Mouse (Mus musculus): ENCODE measurements around the gene Gm609.

Gm609 gene

DNA sequence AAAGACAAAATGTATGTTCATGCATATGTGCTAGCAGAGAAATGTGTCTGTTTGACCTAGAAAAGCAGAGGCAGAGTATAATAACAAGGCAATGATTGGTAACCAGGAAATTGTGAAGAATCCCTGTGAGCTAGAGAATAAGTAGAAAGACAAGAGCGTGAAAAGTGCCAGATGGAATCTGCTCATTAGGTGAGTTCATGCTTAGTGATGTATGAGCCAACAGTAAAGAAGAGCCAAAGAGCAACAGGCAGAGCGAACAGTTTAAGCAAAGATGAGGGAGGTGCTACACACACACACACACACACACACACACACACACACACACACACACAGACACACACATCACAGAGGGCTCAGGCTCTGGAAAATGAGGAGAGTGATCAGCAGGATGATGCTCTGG is 95.3 kb downstream of the Gm609 start:
- DNase-seq (ENCODE audit: low read depth in 2 of 2, low spot score in 2 of 2): no peak

DNA sequence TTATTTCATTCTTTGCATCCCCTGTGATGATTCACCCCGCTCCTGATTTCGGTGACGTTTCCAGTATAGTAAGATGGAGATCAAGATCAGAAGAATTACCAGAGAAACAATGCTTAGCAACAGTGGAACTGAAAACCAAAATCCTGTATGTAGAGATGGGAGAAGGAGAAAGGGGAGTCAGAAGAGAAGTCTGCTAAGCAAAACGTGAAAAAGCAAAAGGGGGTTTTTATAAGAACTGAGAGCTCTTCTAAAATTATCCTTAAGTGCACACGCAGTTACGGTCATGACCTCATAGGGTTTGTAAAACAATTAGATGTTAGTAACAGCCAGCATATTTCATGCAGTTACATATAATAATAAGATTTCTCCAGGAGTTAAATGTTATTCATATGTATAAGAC is 100.5 kb downstream of the Gm609 start:
- no peak for DNase-seq (ENCODE audit: low read depth in 2 of 2, low spot score in 2 of 2)

DNA sequence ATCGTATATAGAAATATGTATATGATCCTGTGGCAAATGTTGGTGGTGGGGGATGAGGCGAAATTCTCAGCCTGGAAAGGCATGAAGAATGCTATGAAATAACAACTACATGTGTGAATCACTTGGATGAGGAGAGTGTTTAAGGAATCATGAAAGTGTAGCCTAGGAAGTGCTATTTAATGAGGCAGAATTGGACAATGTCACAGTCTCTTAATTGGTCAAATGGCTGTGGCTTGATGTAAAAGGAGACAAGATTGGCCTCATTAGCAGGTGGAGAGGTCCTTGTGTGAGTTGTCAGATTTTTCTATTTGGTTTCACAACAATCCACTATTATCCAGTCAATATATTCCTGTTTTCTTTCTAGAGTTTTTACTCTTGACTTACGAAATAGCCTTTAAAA is 101.1 kb downstream of the Gm609 start:
- DNase-seq (ENCODE audit: low read depth in 2 of 2, low spot score in 2 of 2): no peak

DNA sequence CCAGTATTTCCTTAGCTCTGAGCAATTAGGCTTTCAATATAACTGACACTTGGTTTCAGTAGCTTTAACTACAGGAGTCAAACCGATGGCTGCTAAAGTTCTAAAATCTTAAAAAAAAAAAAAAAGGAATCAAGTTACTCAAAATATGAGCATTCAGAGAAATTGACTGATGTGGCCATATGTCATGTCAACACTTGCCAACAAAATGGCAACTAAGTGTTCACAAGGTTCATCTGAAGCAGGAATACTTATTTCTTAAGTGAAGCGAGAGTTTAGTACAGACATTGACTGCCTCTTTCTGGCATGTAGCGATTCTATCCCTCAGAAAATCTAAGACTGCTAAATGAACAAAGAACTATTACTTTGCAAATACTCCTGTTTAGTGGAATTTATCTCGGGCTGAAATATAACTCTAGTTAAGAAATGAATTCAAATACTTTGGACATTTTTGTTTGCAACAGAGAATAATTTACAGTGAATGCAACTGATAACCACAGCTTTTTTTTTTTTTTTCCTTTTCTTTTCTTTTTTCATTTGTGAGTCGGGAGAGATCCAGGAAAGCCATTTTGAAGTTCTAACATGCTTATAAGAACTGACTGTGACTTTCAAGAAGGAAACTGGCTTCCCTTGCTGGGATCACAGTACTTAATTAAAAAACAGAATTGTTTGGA is 102.3 kb downstream of the Gm609 start:
- no peak for DNase-seq (ENCODE audit: low read depth in 2 of 2, low spot score in 2 of 2)

DNA sequence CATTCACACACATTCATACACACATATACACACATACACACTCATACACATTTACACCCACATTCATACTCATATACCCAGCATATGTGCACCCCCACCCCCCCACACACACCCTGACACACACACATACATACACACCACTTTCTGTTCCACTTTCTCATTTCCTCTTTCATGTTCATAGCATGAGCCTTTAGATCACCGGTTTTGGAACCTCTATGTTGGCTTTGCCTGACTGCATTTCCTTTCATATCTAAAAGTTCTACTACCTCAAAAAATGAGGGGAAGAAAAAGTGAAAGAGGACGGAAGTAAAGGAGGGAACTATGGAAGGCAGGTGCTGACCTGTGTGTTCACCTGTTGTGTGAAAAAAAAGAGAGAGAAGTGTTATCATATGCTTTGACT is 102.9 kb downstream of the Gm609 start:
- DNase-seq (ENCODE audit: low read depth in 2 of 2, low spot score in 2 of 2): no peak

DNA sequence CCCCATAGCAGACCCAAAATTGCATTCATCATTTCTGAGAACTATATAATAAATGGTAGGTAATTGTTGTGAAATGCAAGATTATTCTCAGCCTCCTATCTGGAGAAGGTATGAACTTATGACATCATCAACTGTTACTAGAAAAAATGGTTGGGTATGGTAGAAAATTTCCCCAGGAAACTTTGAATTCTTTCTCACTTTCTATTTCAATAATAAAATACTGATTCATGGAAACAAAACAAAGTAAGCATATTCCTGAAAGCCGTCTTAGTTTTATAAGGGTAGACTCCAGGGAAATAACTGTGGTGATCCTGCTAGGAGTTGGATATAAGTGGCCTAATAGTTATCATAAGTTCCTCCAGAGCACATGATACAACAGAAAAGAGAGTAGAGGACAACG is 103.7 kb downstream of the Gm609 start:
- DNase-seq (ENCODE audit: low read depth in 2 of 2, low spot score in 2 of 2): no peak

DNA sequence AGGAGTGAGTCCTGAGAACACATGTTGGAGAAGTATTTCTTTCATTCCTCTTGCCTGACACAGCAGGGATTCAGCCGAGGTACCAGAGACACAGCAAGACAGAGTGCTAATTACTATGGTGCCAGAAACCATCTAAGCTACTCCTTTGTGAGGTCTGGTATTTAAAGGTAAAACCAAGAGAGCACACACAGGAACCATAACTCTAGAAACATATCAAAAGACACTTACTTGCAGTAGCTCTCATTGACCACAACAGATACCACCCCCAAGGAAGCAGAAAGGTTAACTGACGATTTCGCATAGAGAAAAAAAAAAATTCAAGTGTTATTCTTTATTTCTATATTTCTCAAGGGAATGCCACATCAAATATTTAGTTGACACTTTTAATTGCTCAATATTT is 111.0 kb downstream of the Gm609 start:
- no peak for DNase-seq (ENCODE audit: low read depth in 2 of 2, low spot score in 2 of 2)

DNA sequence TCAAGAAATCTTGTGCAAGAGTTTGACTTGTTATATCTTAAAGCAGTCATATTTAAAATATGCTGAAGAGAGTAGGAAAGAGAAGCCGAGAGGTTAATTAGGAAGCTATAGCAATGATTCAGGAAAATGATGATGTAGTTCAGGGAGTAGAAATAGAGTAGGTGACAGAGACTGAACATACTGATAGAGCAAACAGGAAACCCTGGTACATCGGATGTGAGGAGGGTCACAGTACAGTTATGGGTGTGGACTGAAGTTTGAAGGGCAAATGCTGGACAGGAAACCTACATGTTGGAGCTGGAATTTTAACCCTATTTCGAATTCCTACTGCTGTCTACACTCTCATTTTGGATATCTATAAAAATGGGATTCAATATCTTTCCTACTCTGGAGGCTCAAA is 113.8 kb downstream of the Gm609 start:
- DNase-seq (ENCODE audit: low read depth in 2 of 2, low spot score in 2 of 2): no peak

DNA sequence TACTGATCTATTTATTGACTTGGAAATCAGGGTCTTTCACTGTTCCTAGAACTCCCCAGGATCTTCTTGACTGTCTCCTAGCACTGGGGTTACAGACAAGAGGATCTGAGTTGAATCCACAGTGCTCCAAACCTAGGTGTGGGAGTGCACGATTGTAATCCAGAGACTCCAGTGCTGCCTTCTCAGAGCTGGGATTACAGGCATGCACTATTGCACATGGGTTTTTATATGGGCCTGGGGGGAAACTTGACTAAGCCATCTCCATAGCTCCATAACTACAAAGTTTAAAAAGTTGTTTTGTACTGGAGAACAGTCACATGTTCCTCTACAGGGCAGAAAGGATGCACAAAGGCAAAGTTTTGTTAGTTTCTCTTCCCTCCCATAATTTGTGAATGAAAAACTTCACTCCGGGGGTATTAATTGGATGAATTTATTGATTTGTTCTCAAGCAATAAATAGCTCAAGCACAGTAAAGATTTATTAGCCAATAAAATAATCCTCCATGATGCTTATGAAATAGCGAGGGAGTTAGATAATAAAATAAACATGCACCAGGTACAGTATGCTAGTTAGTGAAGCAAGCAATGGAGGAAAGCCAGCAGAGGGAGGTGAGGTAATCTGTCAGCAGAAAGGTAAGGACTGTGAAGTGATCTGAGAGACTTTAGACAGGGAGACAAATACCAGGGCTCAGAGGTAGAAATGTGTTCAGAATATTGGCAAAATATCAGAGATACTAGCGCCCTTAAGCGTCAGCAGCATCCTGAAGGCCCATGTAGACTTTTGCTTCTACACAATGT is 114.4 kb downstream of the Gm609 start:
- DNase-seq (ENCODE audit: low read depth in 2 of 2, low spot score in 2 of 2): no peak

DNA sequence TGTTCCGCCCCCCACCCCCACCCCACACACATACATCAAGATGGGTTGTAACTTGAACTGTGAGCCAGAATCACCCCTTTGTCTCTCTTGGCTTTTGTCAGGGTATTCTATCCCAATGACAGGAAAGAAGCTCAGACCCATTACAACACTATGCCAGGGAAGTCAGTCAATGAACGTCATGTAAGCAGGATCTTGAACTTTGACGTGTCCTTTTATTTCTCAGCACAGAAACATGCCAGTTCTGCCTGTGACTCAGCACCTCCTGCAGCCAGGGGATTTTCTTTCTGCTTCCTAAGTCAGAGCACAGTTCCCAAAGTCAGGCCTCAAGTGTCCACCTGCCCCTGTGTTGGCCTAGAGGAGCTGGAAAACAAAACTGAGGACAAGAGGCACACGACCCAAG is 115.4 kb downstream of the Gm609 start:
- DNase-seq (ENCODE audit: low read depth in 2 of 2, low spot score in 2 of 2): no peak

DNA sequence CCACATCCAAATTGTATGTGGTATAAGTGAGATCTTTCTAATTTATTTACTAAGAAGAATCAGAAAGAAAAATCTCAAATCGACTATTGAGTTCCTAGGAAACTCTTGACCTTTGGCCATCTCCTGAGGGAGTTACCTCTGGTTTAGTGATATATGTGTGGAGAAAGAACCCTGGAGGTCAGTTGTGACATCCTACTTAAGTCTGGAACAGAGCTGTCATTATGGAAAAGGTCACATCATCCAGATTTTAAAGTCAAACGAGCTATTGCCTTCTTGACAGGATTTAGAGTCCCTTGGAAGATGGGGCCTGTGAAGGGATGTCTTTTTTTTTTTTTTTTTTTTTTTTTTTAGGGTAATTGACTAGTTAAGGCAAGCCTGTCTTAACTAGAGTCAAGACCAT is 116.0 kb downstream of the Gm609 start:
- no peak for DNase-seq (ENCODE audit: low read depth in 2 of 2, low spot score in 2 of 2)

DNA sequence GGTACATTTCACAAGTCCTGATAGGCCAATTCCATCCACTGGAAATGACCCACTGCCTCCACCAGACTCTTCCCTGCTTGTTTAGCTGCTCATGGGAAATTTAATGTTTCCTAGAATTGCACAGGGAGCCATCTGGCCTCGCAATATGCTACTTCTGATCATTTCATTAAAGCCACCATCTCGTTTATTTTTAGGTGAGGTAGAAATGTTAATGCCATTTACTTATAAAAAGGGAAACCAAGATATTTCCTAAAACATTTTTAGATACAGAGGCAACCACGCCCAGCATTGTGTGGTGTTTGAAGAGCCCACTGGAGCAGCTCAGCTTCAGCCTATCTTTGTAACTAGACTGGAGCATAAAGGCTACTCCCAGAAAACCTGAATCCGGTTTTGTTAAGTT is 116.5 kb downstream of the Gm609 start:
- DNase-seq (ENCODE audit: low read depth in 2 of 2, low spot score in 2 of 2): no peak

DNA sequence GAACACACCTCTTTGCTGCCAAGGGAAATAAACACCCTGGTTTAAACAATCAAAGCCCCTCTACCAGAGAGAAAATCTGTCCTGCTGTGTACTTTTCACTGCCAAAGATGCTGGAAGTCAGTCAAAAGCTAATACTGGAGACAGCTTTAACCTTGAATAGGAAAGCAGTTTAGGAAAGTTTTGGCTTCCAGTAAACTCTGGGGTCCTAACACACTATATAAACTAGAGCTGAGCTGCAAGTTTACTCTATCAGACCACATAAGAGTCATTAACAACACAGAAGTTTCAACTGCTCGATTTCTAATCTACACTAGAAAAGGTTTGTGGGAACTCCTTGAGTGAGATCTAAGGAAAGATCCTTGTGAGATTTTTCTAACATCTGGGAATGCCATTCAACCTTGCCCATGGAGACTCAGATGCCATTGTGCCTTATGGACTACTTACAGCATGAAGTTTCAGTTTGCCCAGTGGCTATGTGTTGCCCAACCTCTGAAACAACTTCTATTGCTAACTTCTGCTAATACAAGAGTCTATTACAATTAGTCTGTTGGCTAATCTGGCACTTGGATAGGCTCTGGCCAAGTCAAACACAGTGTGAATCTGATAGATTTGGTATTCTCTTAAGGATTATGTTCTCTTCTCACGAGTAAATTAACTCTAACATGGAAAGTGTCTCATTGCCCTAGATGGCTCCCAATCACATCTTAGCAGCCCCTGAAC is 117.1 kb downstream of the Gm609 start:
- no peak for DNase-seq (ENCODE audit: low read depth in 2 of 2, low spot score in 2 of 2)

DNA sequence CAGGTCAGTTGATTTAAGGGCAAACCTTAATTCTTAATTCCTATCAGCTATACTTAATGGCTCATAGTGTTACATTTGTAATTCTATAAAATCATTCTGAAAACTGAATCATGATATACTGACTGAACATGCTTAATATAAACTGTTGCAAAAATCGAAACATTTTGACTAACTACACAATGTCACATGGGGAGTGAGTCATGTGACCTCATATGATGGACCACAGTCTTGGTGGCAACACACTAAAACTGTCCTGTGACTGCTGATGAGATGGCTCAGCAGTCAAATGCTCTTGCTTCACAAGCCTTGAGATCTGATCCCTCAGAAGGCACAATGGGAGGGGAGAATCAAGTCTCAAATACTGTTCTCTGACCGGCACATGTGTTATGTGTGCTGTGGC is 118.7 kb downstream of the Gm609 start:
- DNase-seq (ENCODE audit: low read depth in 2 of 2, low spot score in 2 of 2): no peak

DNA sequence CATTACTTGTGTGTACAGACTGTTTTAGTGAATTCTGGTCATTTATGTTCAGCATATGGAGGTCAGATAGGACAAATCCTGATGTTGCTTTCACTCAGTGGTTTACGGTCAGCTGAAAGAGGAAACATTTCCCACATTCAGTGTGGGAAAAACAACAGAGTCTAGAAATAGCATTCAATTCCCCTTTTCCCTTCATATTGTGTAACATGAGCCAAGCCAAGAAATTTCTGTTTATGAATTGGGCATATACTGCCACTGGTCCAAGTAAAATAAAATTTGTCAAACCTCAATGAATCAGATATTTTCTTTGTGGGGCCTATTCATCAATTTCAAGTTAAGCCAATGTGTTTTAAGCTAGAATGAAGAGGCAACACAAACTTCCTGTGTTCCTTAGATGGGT is 121.7 kb downstream of the Gm609 start:
- no peak for DNase-seq (ENCODE audit: low read depth in 2 of 2, low spot score in 2 of 2)

DNA sequence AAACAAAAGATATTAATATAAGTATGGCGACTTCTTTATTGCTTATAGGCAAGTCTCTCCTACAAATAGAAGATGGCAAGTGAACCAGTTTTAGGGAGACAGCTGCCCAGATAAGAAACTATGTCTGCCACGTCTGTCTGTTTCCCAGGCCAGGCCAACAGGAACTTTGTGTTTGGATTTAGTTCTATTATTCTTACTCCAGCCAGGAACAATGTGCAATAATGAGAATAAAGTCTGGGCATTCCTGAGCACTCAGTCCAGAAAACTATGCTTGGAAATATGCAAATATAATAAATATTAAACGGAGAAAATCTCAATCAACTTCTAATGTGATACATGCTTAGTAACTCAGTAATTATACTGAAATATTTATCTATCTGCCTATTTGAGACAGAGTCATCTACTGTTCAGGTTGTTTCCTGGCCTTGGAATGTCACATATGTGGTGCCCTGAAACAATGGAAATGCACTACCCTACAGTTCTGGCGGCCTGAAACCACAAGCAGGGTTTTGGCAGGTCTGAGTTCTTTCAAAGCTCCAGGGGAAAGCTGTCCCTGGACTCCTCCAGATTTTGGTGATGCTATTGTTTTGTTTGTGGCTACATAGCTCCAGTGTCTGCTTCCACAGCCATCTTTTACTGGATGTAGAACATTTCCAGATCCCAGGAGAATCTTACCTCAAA is 123.3 kb downstream of the Gm609 start:
- no peak for DNase-seq (ENCODE audit: low read depth in 2 of 2, low spot score in 2 of 2)

DNA sequence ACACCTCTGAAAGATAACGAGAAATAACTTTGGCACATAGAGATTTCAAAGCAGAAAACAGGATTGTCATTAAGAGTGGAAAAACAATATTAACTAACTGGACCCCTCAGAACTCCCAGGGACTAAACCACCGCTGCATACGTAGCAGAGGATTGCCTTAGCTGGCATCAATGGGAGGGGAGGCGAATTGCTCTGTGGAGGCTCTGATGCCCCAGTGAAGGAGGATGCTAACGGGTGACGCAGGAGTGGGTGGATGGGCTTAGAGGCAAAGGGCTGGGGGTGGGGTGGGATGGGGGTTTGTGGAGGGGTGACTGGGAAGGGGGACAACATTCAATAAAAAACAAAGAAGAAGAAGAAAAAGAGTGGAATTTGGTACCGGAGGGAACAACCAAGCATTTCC is 126.7 kb downstream of the Gm609 start:
- no peak for DNase-seq (ENCODE audit: low read depth in 2 of 2, low spot score in 2 of 2)

DNA sequence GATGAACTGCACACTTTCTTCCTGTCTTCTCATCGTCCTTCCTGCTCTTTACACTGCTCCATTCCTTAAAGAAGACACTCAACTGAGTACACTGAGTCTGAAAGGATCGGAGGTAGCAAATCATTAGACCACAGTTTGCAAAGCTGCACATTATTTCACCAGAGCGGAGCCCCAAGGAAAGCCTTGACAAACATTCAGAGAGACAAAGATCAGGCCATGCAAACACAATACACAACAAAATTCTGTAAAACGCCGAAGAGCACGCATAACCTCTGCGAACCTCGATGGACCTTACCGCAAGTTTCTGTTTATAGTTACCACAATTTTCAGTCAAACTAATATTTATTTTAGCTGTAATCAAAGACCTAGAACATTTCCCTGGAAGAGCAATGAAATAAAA is 127.4 kb downstream of the Gm609 start:
- DNase-seq (ENCODE audit: low read depth in 2 of 2, low spot score in 2 of 2): no peak

DNA sequence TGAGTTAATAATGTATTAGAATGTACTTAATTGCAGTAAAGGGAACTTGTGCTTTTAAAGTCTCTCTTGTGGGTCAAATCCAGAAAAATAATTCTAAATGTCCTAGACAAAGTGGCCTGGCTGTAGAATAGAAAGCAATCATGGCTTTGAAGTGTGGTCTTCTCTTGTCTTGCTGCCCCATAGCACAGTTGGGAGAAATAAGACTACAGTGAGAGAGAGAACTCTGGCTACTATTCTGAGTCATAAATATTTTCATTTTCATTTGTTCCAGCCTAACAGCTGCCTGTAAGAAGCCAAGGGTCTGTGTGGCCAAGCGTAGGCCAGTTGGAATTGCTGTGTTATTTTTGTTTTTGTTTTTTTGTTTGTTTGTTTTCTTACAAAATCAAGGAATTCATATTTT is 128.1 kb downstream of the Gm609 start:
- DNase-seq (ENCODE audit: low read depth in 2 of 2, low spot score in 2 of 2): no peak

DNA sequence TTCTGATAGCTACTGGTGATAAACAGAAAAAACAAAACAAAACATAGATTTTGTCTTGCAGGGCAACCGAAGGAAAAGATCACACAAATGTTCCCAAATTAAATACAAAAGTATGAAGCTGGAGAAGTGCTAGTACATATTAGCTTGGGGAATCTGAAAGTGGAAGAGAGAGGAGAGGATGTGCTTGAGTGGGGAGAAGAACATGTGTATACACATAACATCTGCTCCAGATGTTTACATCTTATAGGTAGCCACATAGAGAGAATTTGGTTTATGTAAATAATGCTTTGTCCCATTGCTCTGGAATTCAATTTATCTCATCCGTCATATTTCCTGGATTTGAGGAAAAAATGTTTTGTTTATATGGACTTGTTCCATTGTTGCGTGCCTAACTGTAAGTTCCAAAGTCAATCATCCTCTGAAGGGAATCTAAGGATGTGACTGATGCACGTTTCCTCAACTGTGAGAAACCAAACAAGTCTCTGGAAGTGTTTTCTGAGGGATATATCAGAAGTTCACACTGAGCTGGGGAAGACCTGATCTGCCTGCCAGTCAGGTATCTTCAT is 129.2 kb downstream of the Gm609 start:
- DNase-seq (ENCODE audit: low read depth in 2 of 2, low spot score in 2 of 2): no peak
